9 mouse cellular contexts compared by ENCODE assay signal in the genomic region with DNA sequence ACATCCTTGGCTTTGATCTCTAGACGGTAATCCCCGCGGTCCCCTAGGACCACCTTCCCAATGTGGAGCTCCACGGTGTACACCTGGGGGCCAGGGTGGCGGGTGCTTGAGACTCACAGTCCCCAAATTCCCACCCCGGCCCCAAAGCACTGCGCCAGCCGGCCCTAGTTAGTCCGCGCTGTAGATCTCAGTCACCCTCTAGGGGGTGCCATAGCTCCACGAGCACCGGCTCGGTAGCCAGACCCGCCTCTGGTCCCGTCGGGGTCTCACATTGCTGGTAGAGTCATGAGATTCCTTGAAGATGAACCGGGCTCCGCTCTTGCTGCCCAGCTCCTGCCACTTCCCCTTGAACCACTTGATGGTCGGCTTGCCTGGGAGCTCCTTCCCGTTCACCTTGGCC. TPM values are rescaled to one million over a fixed set of nuclear protein-coding genes. Genes with fewer than 3 reads are reported as not detected.
DNase-seq lines count a peak whose midpoint lies in the region; ATAC-seq lines count a peak whose summit lies in the region.
"Had no signal": no experiment of that assay in that cellular context is flagged by ENCODE, and none has a peak within 500 bp of the region (broad histone marks: within the 10 kb centered on the region; RNA-seq: fewer than 3 reads in every experiment).

No protein-coding gene starts in this region.

- H3K4me3 ChIP-seq in embryonic facial prominence, embryonic 14.5 days (ENCODE audit: low read depth, low read length) = no peak overlapping the region

- peak overlapping the region; percentile 34 for H3K4me2 ChIP-seq in embryonic facial prominence, embryonic 14.5 days (ENCODE audit: low read depth, low read length)

- peaks cover 50% of the 10 kb centered on the region for H3K27me3 ChIP-seq in embryonic facial prominence, embryonic 14.5 days (replicated peaks; ENCODE audit: control insufficient read depth, insufficient read depth, low read length)
- no peaks in the 10 kb centered on the region for H3K27me3 ChIP-seq in splenic B cell, adult 2 months (ENCODE audit: control insufficient read depth, insufficient read depth, low read length, poor library complexity, severe bottlenecking)

- no peak for DNase-seq in cerebellum, adult 11-12 months
- peak; percentile 85 for DNase-seq in ZHBTc4 (ENCODE audit: low read depth, low spot score)
- DNase-seq in embryonic facial prominence, embryonic 14.5 days (ENCODE audit: low spot score) = peak; percentile 53
- peak; percentile 77 for DNase-seq in heart, postnatal 4 days
- peak; percentile 31 to 38 for DNase-seq in left cerebral cortex, postnatal 25 days (ENCODE audit: low spot score in 2 of 2)
- peak; percentile 86 for DNase-seq in splenic B cell, adult 2 months (ENCODE audit: low read depth, low spot score)

- intact Hi-C loops in left cerebral cortex, postnatal 25 days (cut with DNase I) = loop anchor here (5.0 kb wide), 1 partner anchor 41 kb away; no protein-coding TSS in a partner anchor

- no peaks in the 10 kb centered on the region for H3K9me3 ChIP-seq in embryonic facial prominence, embryonic 14.5 days (ENCODE audit: control insufficient read depth, low read length)
- H3K9me3 ChIP-seq: G1E had no signal

- H3K4me1 ChIP-seq in embryonic facial prominence, embryonic 14.5 days (ENCODE audit: control insufficient read depth, insufficient read depth, low read length) = 0 out of 2 replicates have a peak, but pooled peaks cover 6% of the 10 kb centered on the region

- 5% methylated on average over 14 of the region's 20 CpGs for WGBS in embryonic facial prominence, embryonic 14.5 days

- no peak overlapping the region for H3K27ac ChIP-seq in embryonic facial prominence, embryonic 14.5 days (replicated peaks; ENCODE audit: low read depth, low read length)

- H3K9ac ChIP-seq in embryonic facial prominence, embryonic 14.5 days (ENCODE audit: low read depth, low read length) = peak overlapping the region; percentile 34; the same call in 1 of the 2 replicates

- ATAC-seq in cerebellum, adult (ENCODE audit: insufficient number of reproducible peaks, low FRiP score, low TSS enrichment) = 0 out of 2 replicates have a peak, but pooled peaks have one; percentile 15
- peak; percentile 62; the same call in 1 of the 2 replicates for ATAC-seq in embryonic facial prominence, embryonic 14.5 days (ENCODE audit: low read depth)
- ATAC-seq in megakaryocyte-erythroid progenitor cell, adult 5-6 weeks (replicated peaks; ENCODE audit: low FRiP score, low TSS enrichment, poor library complexity, severe bottlenecking) = peak; percentile 50

- no peaks in the 10 kb centered on the region for H3K36me3 ChIP-seq in embryonic facial prominence, embryonic 14.5 days (ENCODE audit: control insufficient read depth, insufficient read depth, low read length)
- H3K36me3 ChIP-seq in splenic B cell, adult 2 months (ENCODE audit: control insufficient read depth, insufficient read depth, low read length, poor library complexity, severe bottlenecking) = no peaks in the 10 kb centered on the region
- H3K36me3 ChIP-seq: G1E had no signal

RNA-seq across cellular contexts. Expression of a gene that starts 2.7 kb away (rescaled TPM):
- polyA plus RNA-seq in embryonic facial prominence, embryonic 14.5 days (2014; fragmentation: Nextera tagmentation; extraction: Ambion mirVana) = 0.38 and 0.57 TPM in 2 replicates
- 10 to 100 TPM; 15.3 to 15.8 TPM for total RNA-seq in heart, postnatal 4 days (2021)
- not detected for total RNA-seq in left cerebral cortex, postnatal 25 days (2021)
- total RNA-seq in megakaryocyte-erythroid progenitor cell, adult 5-6 weeks (2014; fragmentation: Nextera tagmentation) = 0.48 TPM in 1 of 2 replicates, not detected in the other
- not detected in 2 replicates for total RNA-seq in megakaryocyte-erythroid progenitor cell, adult 5-6 weeks (2017)
- polyA plus RNA-seq: G1E had no signal

RNA-seq across cellular contexts. Expression of a gene that starts 10.2 kb away (rescaled TPM):
- polyA plus RNA-seq in embryonic facial prominence, embryonic 14.5 days (2014; fragmentation: Nextera tagmentation; extraction: Ambion mirVana) = 0.26 and 0.35 TPM in 2 replicates
- total RNA-seq in heart, postnatal 4 days (2021) = under 1 TPM; 0.43 to 0.76 TPM
- under 1 TPM in 1 of 2 experiments, not detected in 1; 0.11 TPM for total RNA-seq in left cerebral cortex, postnatal 25 days (2021)
- 0.67 and 4.7 TPM in 2 replicates for total RNA-seq in megakaryocyte-erythroid progenitor cell, adult 5-6 weeks (2014; fragmentation: Nextera tagmentation)
- total RNA-seq in megakaryocyte-erythroid progenitor cell, adult 5-6 weeks (2017) = not detected in 2 replicates
- total RNA-seq: G1E had no signal
- polyA plus RNA-seq: G1E had no signal

RNA-seq across cellular contexts. Expression of a gene that starts 25.3 kb away (rescaled TPM):
- 5.4 and 10.7 TPM in 2 replicates for polyA plus RNA-seq in embryonic facial prominence, embryonic 14.5 days (2014; fragmentation: Nextera tagmentation; extraction: Ambion mirVana)
- total RNA-seq in heart, postnatal 4 days (2021) = 1 to 10 TPM; 6.3 to 6.7 TPM
- 10 to 100 TPM; 17.4 to 18.9 TPM for total RNA-seq in left cerebral cortex, postnatal 25 days (2021)
- not detected in 2 replicates for total RNA-seq in megakaryocyte-erythroid progenitor cell, adult 5-6 weeks (2014; fragmentation: Nextera tagmentation)
- total RNA-seq in megakaryocyte-erythroid progenitor cell, adult 5-6 weeks (2017) = 0.75 TPM in 1 of 2 replicates, not detected in the other

RNA-seq across cellular contexts. Expression of a gene that starts 25.4 kb away (rescaled TPM):
- 140 and 145 TPM in 2 replicates for polyA plus RNA-seq in embryonic facial prominence, embryonic 14.5 days (2014; fragmentation: Nextera tagmentation; extraction: Ambion mirVana)
- 10 to 100 TPM; 91.4 to 93.4 TPM for total RNA-seq in heart, postnatal 4 days (2021)
- total RNA-seq in left cerebral cortex, postnatal 25 days (2021) = 100 to 1,000 TPM; 165 to 173 TPM
- total RNA-seq in megakaryocyte-erythroid progenitor cell, adult 5-6 weeks (2014; fragmentation: Nextera tagmentation) = 62.8 and 83.9 TPM in 2 replicates
- total RNA-seq in megakaryocyte-erythroid progenitor cell, adult 5-6 weeks (2017) = 30.1 and 31.1 TPM in 2 replicates

RNA-seq across cellular contexts. Expression of a gene that starts 26.9 kb away (rescaled TPM):
- 57.9 and 64.1 TPM in 2 replicates for polyA plus RNA-seq in embryonic facial prominence, embryonic 14.5 days (2014; fragmentation: Nextera tagmentation; extraction: Ambion mirVana)
- 10 to 100 TPM; 42.4 to 46.5 TPM for total RNA-seq in heart, postnatal 4 days (2021)
- total RNA-seq in left cerebral cortex, postnatal 25 days (2021) = 1 to 10 TPM; 5.7 to 6.0 TPM
- total RNA-seq in megakaryocyte-erythroid progenitor cell, adult 5-6 weeks (2014; fragmentation: Nextera tagmentation) = 194 and 214 TPM in 2 replicates
- total RNA-seq in megakaryocyte-erythroid progenitor cell, adult 5-6 weeks (2017) = 61.0 and 90.8 TPM in 2 replicates

Comparison
In these comparisons a context has a peak if more than half of its experiments do, and no peak if none do; other contexts are left out.
1. RNA of a gene that starts 2.7 kb away (total RNA-seq): 15.3 to 15.8 TPM in heart, postnatal 4 days; 0.48 TPM in megakaryocyte-erythroid progenitor cell, adult 5-6 weeks and not detected in left cerebral cortex, postnatal 25 days; every median in the first group is over 10 times any median in the second.
2. RNA of a gene that starts 25.3 kb away (total RNA-seq): 17.4 to 18.9 TPM in left cerebral cortex, postnatal 25 days and 6.3 to 6.7 TPM in heart, postnatal 4 days; 0.75 TPM in megakaryocyte-erythroid progenitor cell, adult 5-6 weeks; every median in the first group is over 4 times any median in the second.
3. Peak in every context shown above with its lines, with median percentiles within 50 percentile points of each other: ATAC-seq.